Mouse (Mus musculus) lung, adult 10 weeks (tissue): ENCODE data around the gene Ppp1r26. TPM values are rescaled to one million over a fixed set of nuclear protein-coding genes. Genes with fewer than 3 reads are reported as not detected.

Experiments
- polyA plus RNA-seq: library from polyadenylated mRNA; stranded (reverse); fragments of 350-450 nt; fragmentation: Illumina TruSeq; extraction: RNeasy Lipid Tissue Mini Kit (QIAGEN cat#74804); gene quantifications from one replicate; pipeline ENCODE4 v1.2.3, GENCODE M21; 2014; ENCODE audit warnings: low read depth, low replicate concordance; ENCODE audit not compliant: insufficient read depth

The Ppp1r26 gene
- polyA plus RNA-seq = 2.1 TPM

GRCm38 (mm10) chr2:28446515-28447314 is at the start of gene Ppp1r26:
Gene Ppp1r26 (plus strand): TSS chr2:28446800.

GRCm38 (mm10) chr2:28465836-28466518 is 19.4 kb downstream of the Ppp1r26 start, which contains the start of gene 1700007K13Rik:
Gene 1700007K13Rik (minus strand): TSS chr2:28466332.

GRCm38 (mm10) chr2:28467860-28468485 is 21.4 kb downstream of the Ppp1r26 start, which contains the start of gene Mrps2:
Gene Mrps2 (plus strand): TSS chr2:28468066.

GRCm38 (mm10) chr2:28496671-28497070 is 50.1 kb downstream of the Ppp1r26 start, which contains the start of gene Gbgt1:
Gene Gbgt1 (plus strand): TSS chr2:28496891.

Other genes with a start within 250 kb of the Ppp1r26 start
- 35.3 TPM for gene 1700007K13Rik, start 19.5 kb downstream of the Ppp1r26 start, polyA plus RNA-seq
- 11.3 TPM for gene Mrps2, start 21.3 kb downstream of the Ppp1r26 start, polyA plus RNA-seq
- gene Gbgt1, start 50.1 kb downstream of the Ppp1r26 start, polyA plus RNA-seq = 1.2 TPM
- not detected for gene Gm10134, start 59.3 kb downstream of the Ppp1r26 start, polyA plus RNA-seq
- 14.7 TPM for gene Ralgds, start 66.3 kb downstream of the Ppp1r26 start, polyA plus RNA-seq
- gene Cel, start 116.6 kb downstream of the Ppp1r26 start, polyA plus RNA-seq = not detected
- 13.6 TPM for gene Gtf3c5, start 137.0 kb downstream of the Ppp1r26 start, polyA plus RNA-seq
- gene Gfi1b, start 175.2 kb downstream of the Ppp1r26 start, polyA plus RNA-seq = 0.18 TPM
- gene Tsc1, start 194.4 kb downstream of the Ppp1r26 start, polyA plus RNA-seq = 4.4 TPM